Mouse (Mus musculus) ovary, adult 2 months (tissue): Measurements from ENCODE around the gene Naxe. TPM values are rescaled to one million over a fixed set of nuclear protein-coding genes. Genes with fewer than 3 reads are reported as not detected.

Experiments
- polyA plus RNA-seq: library from polyadenylated mRNA; depleted of rRNA; stranded (reverse); fragments of >200 nt; gene quantifications from 2 replicates; pipeline ENCODE4 v1.2.3, GENCODE M21; 2012; rRNA removed

Gene Naxe
- polyA plus RNA-seq = 72.2 and 92.5 TPM in 2 replicates

DNA sequence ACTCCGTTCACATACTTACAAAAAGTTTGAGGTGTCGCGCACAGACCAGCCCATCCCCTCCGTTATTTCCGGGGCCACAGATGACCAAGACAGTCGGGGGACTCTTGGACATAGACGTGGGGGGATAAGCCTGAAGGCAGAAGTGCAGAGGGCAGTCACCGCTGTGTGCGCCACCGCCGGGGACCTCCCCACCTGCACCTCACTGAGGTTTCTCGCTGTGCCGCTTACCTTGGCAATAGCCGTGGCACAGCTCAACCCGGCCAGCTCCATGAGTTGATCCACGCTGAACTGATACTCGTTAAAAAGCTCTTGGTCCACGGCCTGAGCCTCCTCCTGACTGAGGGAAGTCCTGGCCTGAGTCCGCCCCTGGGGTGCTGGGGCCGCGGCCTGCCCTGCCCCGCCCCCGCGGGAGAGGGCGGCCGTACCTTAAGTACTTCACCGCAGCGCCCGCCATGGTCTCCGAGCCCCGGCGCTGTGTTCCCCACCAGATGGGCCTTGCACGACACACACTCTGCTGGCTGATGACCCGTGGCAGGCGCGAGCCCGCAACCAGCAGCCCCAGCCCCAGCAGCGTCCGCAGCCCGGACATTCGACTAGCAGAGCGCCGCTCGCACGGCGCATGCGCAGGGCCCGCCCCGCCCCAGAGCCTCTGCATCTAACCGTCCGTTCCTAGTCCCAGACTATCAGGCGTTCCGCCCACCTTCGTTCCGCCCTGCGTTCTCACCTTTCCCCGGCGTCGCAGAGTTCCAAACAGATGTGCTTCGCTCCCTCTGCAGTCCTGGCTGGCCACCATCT is at the start of gene Naxe:
Naxe (minus strand) TSS at position 594 of the 795 bp plus-strand sequence.

DNA sequence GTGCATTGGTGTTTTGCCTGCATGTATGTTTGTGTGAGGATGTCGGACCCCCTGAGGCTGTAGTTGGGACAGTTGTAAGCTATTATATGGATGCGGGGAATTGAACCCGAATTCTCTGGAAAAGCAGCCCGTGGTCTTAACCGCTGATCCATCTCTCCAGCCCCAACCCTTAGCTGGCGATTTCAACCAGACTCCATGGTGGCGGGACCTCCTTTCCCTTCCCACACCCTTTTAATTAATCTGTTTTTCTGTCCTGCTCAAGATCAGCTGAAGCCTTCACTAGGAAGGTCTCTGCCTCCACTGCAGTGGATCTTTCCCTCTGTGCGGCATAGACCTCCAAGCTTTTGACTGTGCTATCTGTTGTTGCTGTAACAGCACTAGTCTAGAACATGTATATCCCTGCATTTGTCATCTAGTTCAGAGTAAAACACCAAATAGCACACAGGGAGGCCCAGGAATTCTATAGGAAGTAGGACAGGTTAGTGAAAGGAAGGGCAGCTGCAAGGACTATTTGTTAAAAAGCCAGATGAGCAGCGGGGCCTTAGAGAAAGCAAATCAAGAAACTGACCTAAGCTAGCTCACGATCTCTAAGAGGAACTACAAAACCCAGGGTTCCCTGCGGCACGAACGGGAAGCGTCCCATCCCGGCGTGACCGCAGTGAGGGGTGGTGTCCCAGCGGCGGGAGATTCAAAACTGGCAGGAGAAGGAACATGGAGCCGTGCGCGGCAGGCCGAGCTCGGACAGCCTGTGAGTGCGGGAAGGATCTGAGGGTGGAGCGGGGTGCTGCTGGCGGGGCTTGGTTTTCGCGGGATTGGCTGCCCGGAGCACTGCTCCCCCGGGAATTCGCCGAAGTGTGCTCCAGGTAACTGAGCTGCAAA is 23.3 kb upstream of the Naxe start, which contains the start of gene Iqgap3:
Iqgap3 (plus strand) TSS at position 627 of the 879 bp plus-strand sequence.

DNA sequence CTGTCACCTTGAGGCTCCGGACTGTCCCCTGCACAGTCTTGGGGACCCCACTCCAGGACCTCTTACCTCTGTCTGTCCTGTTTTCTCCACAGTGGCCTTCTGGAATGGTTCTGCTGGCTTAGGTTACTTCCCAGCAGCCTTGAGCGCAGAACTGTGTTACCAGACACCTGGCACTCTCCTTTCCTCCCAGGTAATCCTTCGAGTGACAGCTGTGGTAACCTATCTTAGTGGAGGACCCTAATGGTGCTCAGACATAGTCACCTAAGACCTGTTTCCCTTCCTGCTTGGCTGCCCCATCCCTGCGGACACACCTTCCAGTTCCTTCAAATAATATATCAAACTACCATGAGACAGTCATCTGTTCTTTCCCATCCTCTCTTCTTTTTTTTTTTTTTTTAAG is 19.9 kb upstream of the Naxe start, which contains the start of gene Ttc24:
Ttc24 (minus strand) TSS at position 101 of the 400 bp plus-strand sequence.

DNA sequence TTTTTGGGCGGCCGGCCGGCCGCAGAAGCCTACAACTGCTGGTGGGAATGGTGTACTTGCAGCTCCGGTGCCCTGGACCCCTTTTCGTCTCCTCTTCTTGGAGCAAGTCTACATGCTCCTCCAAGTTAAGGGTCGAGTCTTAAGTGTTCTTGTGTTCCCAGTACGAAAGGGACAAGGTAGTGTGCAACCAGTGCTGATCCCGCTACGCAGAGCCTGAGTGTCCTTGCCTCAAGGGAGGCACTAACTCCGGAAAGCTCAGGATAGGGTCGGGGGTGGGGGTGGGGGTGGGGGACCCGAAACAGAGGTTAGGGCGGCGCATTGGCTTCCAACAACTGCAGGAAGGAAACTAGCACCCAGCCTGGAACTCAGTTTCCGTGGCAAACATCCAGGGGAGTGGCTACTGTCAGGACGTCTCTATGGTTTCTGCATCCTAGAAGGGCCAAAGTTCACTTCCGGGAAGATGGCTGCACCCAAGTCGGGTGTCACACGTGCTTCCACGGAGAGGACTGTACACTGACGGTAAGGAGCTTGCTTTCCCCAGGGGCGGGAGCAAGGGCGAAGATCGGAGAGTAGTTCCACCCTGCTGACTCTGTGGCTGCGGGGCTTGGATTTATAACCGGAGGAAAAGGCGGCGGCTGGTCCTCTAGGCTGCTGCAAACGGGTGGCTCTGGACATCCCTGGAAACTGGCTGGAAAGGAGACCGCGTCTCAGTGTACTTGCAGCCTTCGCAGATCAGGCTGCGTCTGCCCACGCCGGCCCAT is 15.5 kb downstream of the Naxe start, which contains the start of gene Gpatch4:
Gpatch4 (plus strand) TSS at position 448 of the 761 bp plus-strand sequence.

DNA sequence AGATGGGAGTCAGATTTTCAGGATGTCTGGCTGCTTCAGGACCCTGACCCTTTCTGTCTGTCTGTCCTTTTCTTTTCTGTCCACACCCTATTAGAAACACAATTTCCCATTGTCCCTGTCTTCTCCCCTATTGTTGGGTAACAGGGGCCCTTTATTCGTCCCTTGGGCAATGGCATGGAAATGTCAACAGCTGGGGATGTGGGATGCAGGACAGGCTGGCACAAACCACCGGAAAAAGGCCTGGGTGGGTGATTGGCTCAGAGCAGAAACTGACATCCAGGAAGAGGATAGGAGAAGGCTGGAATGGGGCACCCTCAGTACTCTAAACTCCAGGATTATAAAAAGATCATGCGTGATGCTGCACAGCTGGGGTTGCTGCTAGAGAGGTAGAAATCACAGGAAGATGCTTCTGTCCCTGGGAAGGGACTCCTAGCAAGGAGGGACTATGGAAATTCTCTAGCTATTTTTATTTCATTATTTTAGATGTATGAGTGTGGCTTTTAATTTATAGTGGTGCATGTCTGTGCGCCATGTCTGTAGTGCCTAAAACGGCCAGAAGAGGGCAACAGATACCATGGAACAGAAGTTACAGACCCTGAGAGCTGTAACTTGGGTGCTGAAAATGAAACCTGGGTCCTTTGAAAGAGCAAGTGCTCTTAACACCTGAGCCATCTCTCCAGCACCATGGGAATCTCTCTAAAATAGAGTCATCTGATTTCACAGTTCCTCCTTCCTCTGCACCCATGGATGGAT is 30.7 kb downstream of the Naxe start, which contains the start of gene Hapln2:
Hapln2 (minus strand) TSS at position 150 of the 753 bp plus-strand sequence.

Other genes starting within 250 kb of the Naxe start
- gene Pear1, start 234.2 kb downstream of the Naxe start, polyA plus RNA-seq = 123 and 134 TPM in 2 replicates
- 0.92 and 1.1 TPM in 2 replicates for gene Sh2d2a, start 211.7 kb downstream of the Naxe start, polyA plus RNA-seq
- 37.4 and 39.5 TPM in 2 replicates for gene Prcc, start 172.9 kb downstream of the Naxe start, polyA plus RNA-seq
- gene Hdgf, start 152.2 kb downstream of the Naxe start, polyA plus RNA-seq = 75.4 and 79.0 TPM in 2 replicates
- gene Mrpl24, start 139.0 kb downstream of the Naxe start, polyA plus RNA-seq = 17.9 and 22.9 TPM in 2 replicates
- 17.2 and 19.6 TPM in 2 replicates for gene Isg20l2, start 128.2 kb downstream of the Naxe start, polyA plus RNA-seq
- 54.9 and 58.7 TPM in 2 replicates for gene Rrnad1, start 127.8 kb downstream of the Naxe start, polyA plus RNA-seq
- gene Crabp2, start 109.8 kb downstream of the Naxe start, polyA plus RNA-seq = 12.1 and 24.3 TPM in 2 replicates
- gene Nes, start 87.4 kb downstream of the Naxe start, polyA plus RNA-seq = 6.6 and 11.3 TPM in 2 replicates
- gene Bcan, start 58.3 kb downstream of the Naxe start, polyA plus RNA-seq = 41.0 and 47.3 TPM in 2 replicates
- 0.12 and 1.2 TPM in 2 replicates for gene Hapln2, start 30.9 kb downstream of the Naxe start, polyA plus RNA-seq
- 9.4 and 11.5 TPM in 2 replicates for gene Gpatch4, start 15.4 kb downstream of the Naxe start, polyA plus RNA-seq
- gene Ttc24, start 19.8 kb upstream of the Naxe start, polyA plus RNA-seq = not detected in 2 replicates
- 13.1 and 15.0 TPM in 2 replicates for gene Iqgap3, start 23.5 kb upstream of the Naxe start, polyA plus RNA-seq
- gene Mef2d, start 83.9 kb upstream of the Naxe start, polyA plus RNA-seq = 96.5 and 141 TPM in 2 replicates
- 2.0 TPM in 2 replicates for gene Rhbg, start 196.2 kb upstream of the Naxe start, polyA plus RNA-seq
- 0.13 and 0.24 TPM in 2 replicates for gene Gm38392, start 228.7 kb upstream of the Naxe start, polyA plus RNA-seq
- 3.0 and 4.3 TPM in 2 replicates for gene Tsacc, start 238.5 kb upstream of the Naxe start, polyA plus RNA-seq
- gene Cct3, start 238.6 kb upstream of the Naxe start, polyA plus RNA-seq = 186 and 218 TPM in 2 replicates